Mouse (Mus musculus) gastrocnemius, postnatal 25 days (tissue): ENCODE results near the gene Tes3-ps. TPM values are rescaled to one million over a fixed set of nuclear protein-coding genes. Genes with fewer than 3 reads are reported as not detected.
A peak's percentile ranks its signal among the peaks of the same experiment; 100 is the strongest.

Experiments
- DNase-seq: peaks from one replicate; pipeline ENCODE4 v3.0.0; 2022
- total RNA-seq, 2 experiments: library from RNA; stranded (reverse); gene quantifications; 1 replicate in 1 of 2; 2 replicates in 1 of 2; pipeline ENCODE4 v1.2.3; 2021

The Tes3-ps gene
- total RNA-seq, 2 experiments from 2014 or later = 1.2 to 1.4 TPM

DNA sequence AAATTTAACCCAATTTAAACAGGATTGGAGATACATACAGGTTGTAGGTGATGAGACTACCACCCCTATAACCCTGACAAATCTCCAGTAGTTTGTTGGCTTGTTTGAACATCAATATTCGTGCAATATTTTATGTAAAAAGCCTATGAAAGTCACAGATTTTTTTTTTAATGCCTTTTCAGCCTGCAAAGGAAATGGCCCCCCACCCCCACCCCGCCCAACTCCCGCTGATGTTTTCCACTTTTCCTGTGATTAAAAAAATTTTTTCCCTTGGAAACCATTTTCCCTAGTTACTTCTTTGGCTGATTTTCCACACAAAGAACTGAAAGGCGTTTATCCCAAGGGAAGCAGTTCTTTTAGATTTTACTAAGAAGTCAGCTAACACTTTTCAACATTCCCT lies 11.4 kb downstream of the Tes3-ps start, which contains the start of gene Ecm2:
Gene Ecm2 (plus strand): TSS at position 301 of the 400 bp plus-strand sequence.
- no peak for DNase-seq

DNA sequence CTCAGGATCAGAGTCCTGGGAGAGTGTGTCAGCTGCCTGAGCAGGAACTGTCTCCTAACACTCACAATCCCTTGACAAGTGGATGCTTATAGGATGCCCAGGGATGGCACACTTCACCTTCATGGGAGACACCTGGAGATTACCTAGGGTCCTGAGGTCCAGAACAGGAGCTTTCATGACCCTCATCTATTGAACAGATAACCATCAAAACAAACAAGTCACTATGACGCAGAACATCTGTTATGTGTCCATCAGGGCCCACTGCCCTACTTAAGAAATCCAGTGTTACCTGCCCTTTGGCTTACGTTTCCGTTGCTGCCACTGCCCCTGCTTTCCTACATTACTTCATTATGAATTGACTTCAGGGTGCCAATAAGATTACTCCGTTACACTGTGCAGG lies 12.7 kb downstream of the Tes3-ps start:
- no peak for DNase-seq

- peak; percentile 21 for DNase-seq
Observed at GRCm38 (mm10) chr13:49507176-49507575, 14.1 kb downstream of the Tes3-ps start.

- no peak for DNase-seq
Observed at GRCm38 (mm10) chr13:49518761-49519160, 25.6 kb downstream of the Tes3-ps start.

GRCm38 (mm10) chr13:49526235-49526634 lies 33.1 kb downstream of the Tes3-ps start:
- no peak for DNase-seq

GRCm38 (mm10) chr13:49530636-49531035 lies 37.5 kb downstream of the Tes3-ps start:
- no peak for DNase-seq

GRCm38 (mm10) chr13:49536946-49537345 lies 43.8 kb downstream of the Tes3-ps start:
- no peak for DNase-seq

GRCm38 (mm10) chr13:49538693-49539092 lies 45.6 kb downstream of the Tes3-ps start:
- DNase-seq = no peak

DNA sequence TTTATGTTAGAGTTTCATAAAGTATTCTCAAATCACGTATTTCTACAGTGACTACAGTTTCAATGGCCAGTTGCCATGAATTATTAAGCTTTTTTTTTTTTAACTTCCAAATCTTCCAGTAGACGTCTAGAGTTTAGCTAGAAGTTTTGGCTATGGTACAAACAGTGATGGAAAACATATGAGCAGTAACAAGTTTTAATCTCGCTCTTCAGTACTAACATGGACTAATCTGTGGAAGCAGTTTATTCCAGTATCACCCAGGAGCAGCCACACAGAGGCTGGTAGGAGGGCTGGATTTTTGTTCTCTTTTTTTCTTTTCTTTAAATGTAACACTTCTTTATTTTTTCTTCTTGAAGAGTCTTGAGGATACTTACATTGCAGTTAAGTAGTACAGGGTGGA lies 51.2 kb downstream of the Tes3-ps start, which contains the start of gene Aspn:
Gene Aspn (plus strand): TSS at position 165 of the 400 bp plus-strand sequence.
- DNase-seq = no peak

DNA sequence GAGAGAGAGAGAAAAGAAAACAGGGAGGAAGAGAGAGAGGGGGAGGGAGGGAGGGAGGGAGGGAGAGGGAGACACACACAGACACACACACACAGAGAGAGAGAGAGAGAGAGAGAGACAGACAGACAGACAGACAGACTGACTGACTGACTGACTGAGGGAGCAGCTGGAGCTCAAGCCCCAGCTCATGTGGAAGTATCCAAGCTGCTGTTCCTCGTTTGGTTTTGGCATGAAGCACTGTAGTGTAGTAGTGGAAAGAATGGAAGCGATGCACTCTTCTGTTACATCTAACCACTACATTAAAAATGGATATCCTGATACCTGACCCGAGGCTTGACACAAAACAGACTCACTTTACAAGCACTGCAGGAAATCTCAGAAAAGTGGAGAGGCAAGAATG lies 52.5 kb downstream of the Tes3-ps start:
- no peak for DNase-seq

Other genes starting within 250 kb of the Tes3-ps start
- gene Susd3, start 244.6 kb upstream of the Tes3-ps start, total RNA-seq = under 1 TPM in 1 of 2 experiments, not detected in 1; 0.26 TPM
- under 1 TPM; 0.54 to 0.97 TPM for gene Fgd3, start 173.0 kb upstream of the Tes3-ps start, total RNA-seq
- 10 to 100 TPM; 19.9 to 23.1 TPM for gene Bicd2, start 151.7 kb upstream of the Tes3-ps start, total RNA-seq
- 1 to 10 TPM; 5.1 to 6.0 TPM for gene Ippk, start 72.1 kb upstream of the Tes3-ps start, total RNA-seq
- gene Ecm2, start 11.5 kb downstream of the Tes3-ps start, total RNA-seq = 10 to 100 TPM in 1 of 2 experiments, 1 to 10 TPM in 1; 9.6 to 10.9 TPM
- 10 to 100 TPM; 20.3 to 34.4 TPM for gene Aspn, start 51.1 kb downstream of the Tes3-ps start, total RNA-seq
- 1 to 10 TPM; 2.4 to 2.7 TPM for gene Omd, start 89.1 kb downstream of the Tes3-ps start, total RNA-seq
- gene Ogn, start 114.7 kb downstream of the Tes3-ps start, total RNA-seq = 10 to 100 TPM; 33.9 to 37.0 TPM
- under 1 TPM; 0.78 to 0.92 TPM for gene Cenpp, start 159.5 kb downstream of the Tes3-ps start, total RNA-seq
- gene Nol8, start 159.8 kb downstream of the Tes3-ps start, total RNA-seq = 10 to 100 TPM in 1 of 2 experiments, 1 to 10 TPM in 1; 8.4 to 10.8 TPM
- gene Iars, start 188.8 kb downstream of the Tes3-ps start, total RNA-seq = 10 to 100 TPM; 55.4 to 66.6 TPM